Mouse (Mus musculus) ES-Bruce4 (cell line): ENCODE results near the gene Ndufb5.

Experiments used
- CTCF ChIP-seq: IDR thresholded peaks from one replicate; pipeline ENCODE4 v1.8.1; 2011; ENCODE audit warnings: low read depth, low read length
- POLR2A ChIP-seq: IDR thresholded peaks from one replicate; pipeline ENCODE4 v1.8.1; 2011; ENCODE audit warnings: low read length; ENCODE audit not compliant: insufficient read depth

GRCm38 (mm10) chr3:32725951-32726350, 10.8 kb upstream of the Ndufb5 start:
- TF ChIP-seq POLR2A (no peak), CTCF (no peak)
